Mouse (Mus musculus) sigmoid colon, adult 10 weeks (tissue): ENCODE data around the gene Hfm1. TPM values are rescaled to one million over a fixed set of nuclear protein-coding genes. Genes with fewer than 3 reads are reported as not detected.

ENCODE experiments used
- polyA plus RNA-seq: library from polyadenylated mRNA; stranded (reverse); fragments of 350-450 nt; fragmentation: Illumina TruSeq; extraction: RNeasy Lipid Tissue Mini Kit (QIAGEN cat#74804); gene quantifications from one replicate; pipeline ENCODE4 v1.2.3, GENCODE M21; 2014; ENCODE audit warnings: low read depth, low replicate concordance

The Hfm1 gene
- polyA plus RNA-seq: not detected

GRCm38 (mm10) chr5:106925488-106926368 is at the start of gene Hfm1:
Gene Hfm1, minus strand, starts transcription at chr5:106926321.

GRCm38 (mm10) chr5:106963584-106964512 is 37.7 kb upstream of the Hfm1 start, which contains the start of gene Cdc7:
Gene Cdc7, plus strand, starts transcription at chr5:106964322.

Other genes with a start within 250 kb of the Hfm1 start
- 90.0 TPM for gene Zfp644, start 229.0 kb downstream of the Hfm1 start, polyA plus RNA-seq
- gene Cdc7, start 38.0 kb upstream of the Hfm1 start, polyA plus RNA-seq: 6.0 TPM